Mouse (Mus musculus): ENCODE measurements around the gene Adgrg6. TPM values are rescaled to one million over a fixed set of nuclear protein-coding genes. Genes with fewer than 3 reads are reported as not detected.

The Adgrg6 gene
- polyA plus RNA-seq, 1 experiment from 2014 or later = 6.7 TPM

GRCm38 (mm10) chr10:14358271-14358670 is 187.2 kb downstream of the Adgrg6 start:
- H3K4me1 ChIP-seq = no peaks in the 10 kb centered on the region
- no peak overlapping the region for H3K4me2 ChIP-seq (replicated peaks)
- no peaks in the 10 kb centered on the region for H3K9me3 ChIP-seq
- H3K9ac ChIP-seq = no peak overlapping the region
- no peaks in the 10 kb centered on the region for H3K36me3 ChIP-seq
- no peak overlapping the region for H3K4me3 ChIP-seq
- no peaks in the 10 kb centered on the region for H3K27me3 ChIP-seq
- 81% methylated on average over 3 of the region's 3 CpGs for WGBS
- ATAC-seq (ENCODE audit: low FRiP score, low read depth) = no peak
- no peak overlapping the region for H3K27ac ChIP-seq

Other genes starting within 250 kb of the Adgrg6 start
- 103 and 108 TPM in 2 replicates for gene Vta1, start 159.9 kb upstream of the Adgrg6 start, polyA plus RNA-seq (2015; fragmentation: Nextera tagmentation; extraction: Ambion mirVana)
- gene Nmbr, start 159.9 kb upstream of the Adgrg6 start, polyA plus RNA-seq (2015; fragmentation: Nextera tagmentation; extraction: Ambion mirVana) = 0.15 and 0.65 TPM in 2 replicates
- 0.15 TPM in 1 of 2 replicates, not detected in the other for gene Gje1, start 172.6 kb upstream of the Adgrg6 start, polyA plus RNA-seq (2015; fragmentation: Nextera tagmentation; extraction: Ambion mirVana)